Mouse (Mus musculus): ENCODE measurements at regions not wholly inside any gene's neighbourhood (a gene's known extent, or its start where the extent isn't known, plus 50 kb on each side); places are given as distances from the start of the nearest gene placed in this dataset.

DNA sequence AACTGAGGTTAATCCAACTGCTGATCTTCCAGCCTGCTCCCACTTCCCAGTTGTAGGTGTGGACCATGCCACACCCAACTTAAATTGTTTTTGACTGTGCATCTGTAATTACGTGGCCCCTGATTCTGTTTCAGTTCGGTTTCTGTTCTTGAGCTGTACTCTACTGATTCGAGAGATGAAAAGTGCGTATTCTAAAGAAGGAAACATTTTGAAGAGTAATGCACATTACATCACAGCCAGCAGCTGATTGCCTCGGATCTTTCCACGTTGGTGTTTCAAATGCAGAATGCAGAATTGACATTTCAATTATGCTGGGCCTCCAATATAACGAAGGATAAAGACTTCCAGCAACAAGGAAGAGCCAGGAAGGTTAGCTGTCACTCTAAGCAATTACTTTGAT, 64.7 kb upstream of the Cnot2 start:
- DNase-seq, result no peak

- DNase-seq, result no peak
Observed at GRCm38 (mm10) chr10:116645631-116646030, 64.3 kb upstream of the Cnot2 start.

DNA sequence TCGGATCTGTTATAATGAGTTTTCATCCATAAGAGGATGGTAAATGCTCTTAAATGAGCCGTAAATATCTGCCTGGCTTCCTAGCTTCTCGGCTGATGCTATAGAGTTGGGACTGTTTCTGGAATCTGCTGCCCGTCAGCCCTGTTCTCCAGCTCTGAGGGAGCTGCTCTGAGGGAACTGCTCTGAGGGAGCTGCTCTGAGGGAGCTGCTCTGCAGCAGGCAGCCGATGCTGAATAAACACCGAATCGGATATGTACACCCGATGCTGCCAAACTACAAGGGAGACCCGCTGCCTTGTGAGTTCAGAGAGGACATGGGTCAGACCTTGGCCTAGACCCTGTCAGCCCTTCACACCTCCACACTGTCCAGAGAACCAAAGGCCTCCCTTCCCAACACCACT, 63.8 kb upstream of the Cnot2 start:
- no peak for DNase-seq

All from kidney, adult 9 months (tissue).